Comparison of ENCODE assay signal across 17 mouse cellular contexts in the genomic region with DNA sequence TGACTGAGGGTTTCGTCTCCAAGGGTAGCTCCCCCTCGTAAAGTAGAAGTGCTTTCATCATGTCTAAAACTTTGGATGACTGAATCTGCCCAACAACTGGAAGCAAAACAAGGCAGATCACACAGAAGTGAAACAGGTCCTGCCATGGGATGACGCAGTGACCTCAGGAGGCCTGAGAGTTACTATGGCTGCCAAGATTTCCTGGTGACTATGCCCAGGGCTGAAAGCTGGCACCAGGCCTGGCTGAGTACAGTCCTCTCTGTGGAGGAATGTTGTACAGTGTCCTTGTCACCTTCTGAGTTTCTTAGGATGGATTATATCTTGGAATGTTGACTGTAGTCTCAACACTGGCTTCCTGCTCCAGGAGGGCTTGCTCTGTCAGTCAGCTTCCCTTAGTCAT. TPM values are rescaled to one million over a fixed set of nuclear protein-coding genes. Genes with fewer than 3 reads are reported as not detected.
A peak's percentile ranks its signal among the peaks of the same experiment; 100 is the strongest.
DNase-seq lines count a peak whose midpoint lies in the region; ATAC-seq and TF ChIP-seq lines count a peak whose summit lies in the region.
"Had no signal": no experiment of that assay in that cellular context is flagged by ENCODE, and none has a peak within 500 bp of the region (broad histone marks: within the 10 kb centered on the region; RNA-seq: fewer than 3 reads in every experiment).

No protein-coding gene starts in this region.

- WGBS in intestine, embryonic 15.5 days, result 90% methylated on average over 3 of the region's 3 CpGs

- intact Hi-C loops in gastrocnemius, adult 2 months (cut with DNase I), result no loop called here

- DNase-seq in gastrocnemius, adult 2 months, result peak; percentile 54
- no peak for DNase-seq in gastrocnemius, adult 8-10 months (ENCODE audit: low spot score in 2 of 2)
- peak; percentile 9 for DNase-seq in kidney, adult 9 months
- no peak for DNase-seq in kidney, postnatal 14 days
- DNase-seq in adrenal gland, postnatal 10 days, result peak; percentile 87
- peak; percentile 81 for DNase-seq in heart, postnatal 4 days
- no peak for DNase-seq in cerebellum, postnatal 10 days
- DNase-seq: cerebellum, adult 2 months; liver, embryonic 13.5 days; right cerebral cortex, adult 18-20 months; spleen, adult 18-20 months; thymus, postnatal 36 days had no signal

- H3K4me3 ChIP-seq in gastrocnemius, adult 2 months, result no peak overlapping the region
- H3K4me3 ChIP-seq in intestine, embryonic 15.5 days (replicated peaks), result no peak overlapping the region
- H3K4me3 ChIP-seq: forebrain, embryonic 15.5 days; hindbrain, embryonic 12.5 days; liver, embryonic 13.5 days; megakaryocyte, embryonic 14.5 days had no signal

- H3K4me2 ChIP-seq in intestine, embryonic 15.5 days (replicated peaks), result no peak overlapping the region
- H3K4me2 ChIP-seq: forebrain, embryonic 15.5 days; hindbrain, embryonic 12.5 days; liver, embryonic 13.5 days had no signal

- no peak overlapping the region for H3K9ac ChIP-seq in intestine, embryonic 15.5 days
- H3K9ac ChIP-seq: forebrain, embryonic 15.5 days; hindbrain, embryonic 12.5 days; liver, embryonic 13.5 days had no signal

- ATAC-seq in intestine, embryonic 15.5 days, result no peak
- ATAC-seq: forebrain, embryonic 15.5 days; intestine, postnatal 0 days had no signal

- no peaks in the 10 kb centered on the region for H3K36me3 ChIP-seq in intestine, embryonic 15.5 days
- H3K36me3 ChIP-seq: forebrain, embryonic 15.5 days; hindbrain, embryonic 12.5 days; liver, embryonic 13.5 days had no signal

- no peak for TF ChIP-seq CTCF in gastrocnemius, adult 2 months (IDR thresholded peaks at IDR 0.05)

- H3K4me1 ChIP-seq in intestine, embryonic 15.5 days (replicated peaks), result no peaks in the 10 kb centered on the region
- H3K4me1 ChIP-seq: forebrain, embryonic 15.5 days; liver, embryonic 13.5 days; megakaryocyte, embryonic 14.5 days had no signal

- no peak overlapping the region for H3K27ac ChIP-seq in gastrocnemius, adult 2 months
- H3K27ac ChIP-seq in intestine, embryonic 15.5 days, result no peak overlapping the region
- H3K27ac ChIP-seq: forebrain, embryonic 15.5 days; hindbrain, embryonic 12.5 days; liver, embryonic 13.5 days had no signal

- no peaks in the 10 kb centered on the region for H3K9me3 ChIP-seq in intestine, embryonic 15.5 days
- H3K9me3 ChIP-seq: forebrain, embryonic 15.5 days; hindbrain, embryonic 12.5 days; liver, embryonic 13.5 days; megakaryocyte, embryonic 14.5 days had no signal

- H3K27me3 ChIP-seq in intestine, embryonic 15.5 days (replicated peaks), result no peaks in the 10 kb centered on the region
- H3K27me3 ChIP-seq: forebrain, embryonic 15.5 days; hindbrain, embryonic 12.5 days had no signal

RNA-seq across cellular contexts. Expression of gene Cfap298, which starts 37.3 kb away (rescaled TPM):
- 10 to 100 TPM; 33.1 to 33.8 TPM for total RNA-seq in gastrocnemius, adult 2 months (2021)
- total RNA-seq in gastrocnemius, adult 8-10 months (2022), result 10 to 100 TPM; 33.2 to 40.7 (median 36.2) TPM
- 10 to 100 TPM; 30.6 to 31.6 TPM for total RNA-seq in adrenal gland, postnatal 10 days (2021)
- total RNA-seq in heart, postnatal 4 days (2021), result 10 to 100 TPM; 26.2 to 32.8 TPM
- polyA plus RNA-seq in intestine, embryonic 15.5 days (2015; fragmentation: Nextera tagmentation; extraction: Ambion mirVana), result 36.1 and 42.4 TPM in 2 replicates

Comparison
In these comparisons a context has a peak if more than half of its experiments do, and no peak if none do; other contexts are left out.
1. DNase-seq: peak in gastrocnemius, adult 2 months (single experiment), kidney, adult 9 months (single experiment), adrenal gland, postnatal 10 days (single experiment) and heart, postnatal 4 days (single experiment); none in gastrocnemius, adult 8-10 months (0 of 2), kidney, postnatal 14 days (single experiment) and cerebellum, postnatal 10 days (0 of 2).